Mouse (Mus musculus) G1E-ER4 (cell line): Measurements from ENCODE around the gene Gm6803. TPM values are rescaled to one million over a fixed set of nuclear protein-coding genes. Genes with fewer than 3 reads are reported as not detected.
"Not testable (repeated sequence)": the region's sequence is repeated elsewhere in the genome, so short reads cannot be mapped to it uniquely, and the experiment has no call there.

Source experiments
- GATA1 ChIP-seq: IDR thresholded peaks from one replicate; pipeline ENCODE4 v1.8.0; 2012; ENCODE audit warnings: low read length, inconsistent platforms
- polyA plus RNA-seq: library from polyadenylated mRNA; stranded (reverse); fragments of >175 nt; gene quantifications from 2 replicates; pipeline ENCODE4 v1.2.3, GENCODE M21; 2012

Gm6803 gene
- not detected in 2 replicates for polyA plus RNA-seq

DNA sequence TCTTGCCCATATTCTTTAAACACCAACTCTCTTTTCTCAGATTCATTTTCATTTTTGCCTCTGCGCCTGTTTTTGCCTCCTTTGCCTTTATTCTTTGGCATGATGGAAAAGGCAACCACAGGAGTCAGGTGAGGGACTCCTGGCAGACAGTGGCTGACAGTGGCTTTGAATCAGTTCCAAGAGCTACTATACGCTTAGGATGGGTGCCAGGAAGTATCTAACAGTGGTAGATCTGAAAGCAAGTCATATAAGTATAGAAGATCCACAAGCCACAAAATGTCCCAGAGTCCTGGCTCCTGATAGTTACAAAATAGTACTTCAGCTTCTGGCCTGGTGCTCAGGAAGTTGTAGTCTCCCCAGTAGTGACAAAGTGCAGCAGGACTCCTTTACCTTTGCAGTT is at the start of gene Gm6803:
Gm6803 (minus strand) TSS at position 101 of the 400 bp plus-strand sequence.
- not testable (repeated sequence) for TF ChIP-seq GATA1

DNA sequence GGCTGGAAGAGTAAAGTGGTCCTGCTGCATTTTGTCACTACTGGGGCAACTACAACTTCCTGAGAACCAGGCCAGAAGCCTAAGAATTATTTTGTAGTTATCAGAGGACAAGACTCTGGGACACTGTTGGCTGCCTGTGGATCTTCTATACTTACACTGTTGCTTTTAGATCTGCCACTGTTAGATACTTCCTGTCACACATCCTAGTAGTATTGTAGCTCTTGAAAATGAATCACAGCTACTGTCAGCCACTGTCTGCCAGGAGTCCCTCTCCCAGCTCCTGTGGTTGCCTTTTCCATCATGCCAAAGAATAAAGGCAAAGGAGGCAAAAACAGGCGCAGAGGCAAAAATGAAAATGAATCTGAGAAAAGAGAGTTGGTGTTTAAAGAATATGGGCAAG is 8.1 kb upstream of the Gm6803 start, which contains the start of gene Gm2056:
Gm2056 (plus strand) TSS at position 301 of the 400 bp plus-strand sequence.
- not testable (repeated sequence) for TF ChIP-seq GATA1

DNA sequence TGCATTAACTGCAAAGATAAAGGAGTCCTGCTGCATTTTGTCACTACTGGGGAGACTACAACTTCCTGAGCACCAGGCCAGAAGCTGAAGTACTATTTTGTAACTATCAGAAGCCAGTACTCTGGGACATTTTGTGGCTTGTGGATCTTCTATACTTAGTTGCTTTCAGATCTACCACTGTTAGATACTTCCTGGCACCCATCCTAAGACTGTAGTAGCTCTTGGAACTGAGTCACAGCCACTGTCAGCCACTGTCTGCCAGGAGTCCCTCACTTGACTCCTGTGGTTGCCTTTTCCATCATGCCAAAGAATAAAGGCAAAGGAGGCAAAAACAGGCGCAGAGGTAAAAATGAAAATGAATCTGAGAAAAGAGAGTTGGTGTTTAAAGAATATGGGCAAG is 7.0 kb downstream of the Gm6803 start, which contains the start of gene Gm2075:
Gm2075 (plus strand) TSS at position 301 of the 400 bp plus-strand sequence.
- not testable (repeated sequence) for TF ChIP-seq GATA1

Other genes starting within 250 kb of the Gm6803 start
- not detected in 2 replicates for gene Gm21319, start 243.0 kb downstream of the Gm6803 start, polyA plus RNA-seq
- gene Gm21936, start 223.3 kb downstream of the Gm6803 start, polyA plus RNA-seq, result not detected in 2 replicates
- gene BB287469, start 202.2 kb downstream of the Gm6803 start, polyA plus RNA-seq, result not detected in 2 replicates
- not detected in 2 replicates for gene Gm2001, start 176.4 kb downstream of the Gm6803 start, polyA plus RNA-seq
- not detected in 2 replicates for gene Gm2016, start 144.7 kb downstream of the Gm6803 start, polyA plus RNA-seq
- not detected in 2 replicates for gene Gm2022, start 123.4 kb downstream of the Gm6803 start, polyA plus RNA-seq
- not detected in 2 replicates for gene Gm2035, start 98.9 kb downstream of the Gm6803 start, polyA plus RNA-seq
- not detected in 2 replicates for gene Gm2042, start 64.7 kb downstream of the Gm6803 start, polyA plus RNA-seq
- gene Gm2075, start 6.9 kb downstream of the Gm6803 start, polyA plus RNA-seq, result not detected in 2 replicates
- not detected in 2 replicates for gene Gm2056, start 8.2 kb upstream of the Gm6803 start, polyA plus RNA-seq
- gene Gm16368, start 64.9 kb upstream of the Gm6803 start, polyA plus RNA-seq, result not detected in 2 replicates
- gene Gm10436, start 163.3 kb upstream of the Gm6803 start, polyA plus RNA-seq, result not detected in 2 replicates
- gene Gm8332, start 231.3 kb upstream of the Gm6803 start, polyA plus RNA-seq, result not detected in 2 replicates